Mouse (Mus musculus) neutrophil, adult 65 days (primary cell): ENCODE data around the gene Prl3b1. TPM values are rescaled to one million over a fixed set of nuclear protein-coding genes. Genes with fewer than 3 reads are reported as not detected.

Experiments used
- total RNA-seq: library from RNA; stranded (reverse); gene quantifications from 2 replicates; pipeline ENCODE4 v1.2.4, GENCODE M21; 2023

Prl3b1 gene
- total RNA-seq = not detected in 2 replicates

GRCm38 (mm10) chr13:27241547-27241946 lies at the start of gene Prl3b1:
TSS of gene Prl3b1 (plus strand) at chr13:27241847.

GRCm38 (mm10) chr13:27196359-27196758 lies 45.3 kb upstream of the Prl3b1 start, which contains the start of gene Prl3c1:
TSS of gene Prl3c1 (plus strand) at chr13:27196659.

DNA sequence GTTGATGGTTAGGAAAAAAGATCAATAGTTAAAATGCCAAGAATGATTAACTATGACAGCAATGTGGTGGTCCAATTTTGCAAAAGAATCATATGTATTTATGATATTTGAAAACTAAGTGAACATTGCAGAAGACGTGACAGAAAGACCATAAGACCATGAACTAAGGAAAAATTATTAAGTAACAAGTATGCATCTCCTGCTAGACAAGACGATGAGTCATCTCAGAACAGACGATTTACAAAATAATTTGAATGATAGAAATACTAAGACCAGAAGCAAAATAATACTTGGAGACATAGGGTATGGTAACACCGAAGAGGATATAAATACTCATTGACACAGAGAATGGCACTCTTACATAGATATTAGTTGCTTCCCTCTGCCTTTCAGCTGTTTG lies 17.5 kb downstream of the Prl3b1 start, which contains the start of gene Prl3a1:
Gene Prl3a1, plus strand, starts transcription at position 301 of the 400 bp plus-strand sequence.

Other genes with a start within 250 kb of the Prl3b1 start
- gene Prl, start 184.3 kb upstream of the Prl3b1 start, total RNA-seq = not detected in 2 replicates
- gene Prl3d1, start 147.7 kb upstream of the Prl3b1 start, total RNA-seq = not detected in 2 replicates
- gene Prl3d2, start 120.1 kb upstream of the Prl3b1 start, total RNA-seq = not detected in 2 replicates
- not detected in 2 replicates for gene Prl3d3, start 85.1 kb upstream of the Prl3b1 start, total RNA-seq
- not detected in 2 replicates for gene Prl3c1, start 45.2 kb upstream of the Prl3b1 start, total RNA-seq
- gene Prl3a1, start 17.6 kb downstream of the Prl3b1 start, total RNA-seq = not detected in 2 replicates
- not detected in 2 replicates for gene Prl6a1, start 70.8 kb downstream of the Prl3b1 start, total RNA-seq
- not detected in 2 replicates for gene Prl8a2, start 103.8 kb downstream of the Prl3b1 start, total RNA-seq
- not detected in 2 replicates for gene Prl2b1, start 149.0 kb downstream of the Prl3b1 start, total RNA-seq
- gene Prl8a6, start 196.8 kb downstream of the Prl3b1 start, total RNA-seq = not detected in 2 replicates